Mouse (Mus musculus) gastrocnemius, adult 8-10 months (tissue): ENCODE measurements around the gene Pomgnt2. TPM values are rescaled to one million over a fixed set of nuclear protein-coding genes. Genes with fewer than 3 reads are reported as not detected.
"Not testable (repeated sequence)": the region's sequence is repeated elsewhere in the genome, so short reads cannot be mapped to it uniquely, and the experiment has no call there.

Experiments used
- DNase-seq, 2 experiments: peaks; one replicate each; pipeline ENCODE4 v3.0.0; 2022; ENCODE audit warnings: low spot score in 2 of 2
- total RNA-seq, 4 experiments: library from RNA; stranded (reverse); gene quantifications; 2 replicates each; pipeline ENCODE4 v1.2.4; 2022

Gene Pomgnt2
- 10 to 100 TPM; 14.1 to 17.8 (median 16.4) TPM for total RNA-seq

DNA sequence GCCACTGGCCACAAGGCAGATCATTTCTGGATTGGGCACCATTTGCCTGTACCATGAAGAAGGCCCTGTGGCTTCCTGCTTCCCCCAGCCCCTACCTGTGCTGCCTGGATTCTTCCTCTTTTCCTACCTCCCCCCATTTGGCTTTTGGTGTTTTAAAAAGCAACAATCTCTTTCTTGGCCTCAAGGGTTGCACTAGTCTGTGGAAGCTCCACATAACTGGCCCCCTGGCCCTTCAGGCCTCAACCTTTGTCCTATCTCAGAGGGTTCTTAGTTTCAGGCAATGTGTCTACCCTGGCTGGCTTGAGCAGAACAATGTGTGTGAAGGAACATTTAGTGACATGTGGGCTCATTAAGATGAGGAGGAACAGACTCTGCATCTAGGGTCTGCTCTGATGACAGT is at the start of gene Pomgnt2:
Gene Pomgnt2, minus strand, starts transcription at position 101 of the 400 bp plus-strand sequence.
- DNase-seq, result no peak

DNA sequence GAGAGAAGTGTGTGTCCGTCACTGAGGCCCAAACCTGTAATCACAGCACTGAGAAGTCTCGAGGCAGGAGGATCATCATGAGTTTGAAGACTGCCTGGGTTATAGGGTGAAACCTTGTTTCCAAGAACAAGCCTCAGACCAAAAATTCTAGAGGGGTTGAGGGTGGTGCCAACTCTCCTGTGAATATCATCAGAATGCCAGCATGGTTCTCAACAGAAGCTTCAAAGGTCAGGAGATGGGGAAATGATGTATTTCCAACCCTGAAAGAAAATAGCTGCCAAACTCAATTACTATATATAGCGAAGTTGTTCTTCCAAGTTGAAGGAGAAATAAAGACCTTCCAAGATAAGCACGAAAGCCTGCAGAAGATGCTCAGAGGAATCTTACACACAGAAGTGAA is 42.9 kb upstream of the Pomgnt2 start:
- no peak for DNase-seq

DNA sequence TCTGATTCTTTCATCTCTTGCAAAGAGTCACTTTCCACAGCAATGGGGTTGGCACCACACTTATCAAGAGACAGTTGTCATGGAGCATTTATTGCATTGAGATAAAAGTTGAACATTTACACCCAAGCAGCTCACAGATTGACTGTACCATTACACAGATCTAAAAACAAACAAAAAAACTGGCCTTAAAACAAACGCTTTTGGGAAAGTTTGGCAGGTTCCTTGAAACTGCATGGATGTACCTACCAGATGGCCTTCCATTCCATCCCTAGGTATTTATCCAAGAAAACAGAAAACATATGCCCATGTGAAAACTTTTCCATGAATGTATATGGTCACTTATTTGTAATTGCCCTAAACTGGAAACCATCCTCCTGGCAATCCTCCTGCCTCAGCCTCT is 41.7 kb upstream of the Pomgnt2 start:
- no peak for DNase-seq

DNA sequence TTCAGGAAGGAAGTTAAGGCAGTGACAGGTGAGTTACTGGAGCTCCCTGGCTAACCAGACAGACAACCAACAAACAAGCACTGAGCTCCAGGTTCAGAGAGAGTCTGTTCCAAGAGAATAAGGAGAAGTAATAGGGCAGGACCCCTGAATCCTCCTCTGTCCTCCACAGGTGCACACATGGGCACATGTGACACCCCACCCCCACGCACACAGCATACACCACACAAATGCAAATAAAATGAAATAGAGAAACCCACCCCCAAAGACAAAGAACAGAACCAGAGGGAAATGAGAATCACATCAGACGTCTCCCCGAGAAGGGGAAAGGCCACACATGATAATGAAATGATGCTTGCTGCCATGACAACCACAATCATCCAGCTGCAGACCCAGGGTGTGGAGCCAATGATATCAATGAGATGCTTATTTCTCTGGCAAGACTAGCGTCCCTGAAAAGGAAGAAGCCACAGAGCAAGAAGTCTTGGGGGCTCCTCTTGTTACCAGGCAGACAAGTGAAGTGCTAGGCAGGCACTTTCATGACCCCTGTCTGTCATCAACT is 39.7 kb upstream of the Pomgnt2 start:
- no peak for DNase-seq

DNA sequence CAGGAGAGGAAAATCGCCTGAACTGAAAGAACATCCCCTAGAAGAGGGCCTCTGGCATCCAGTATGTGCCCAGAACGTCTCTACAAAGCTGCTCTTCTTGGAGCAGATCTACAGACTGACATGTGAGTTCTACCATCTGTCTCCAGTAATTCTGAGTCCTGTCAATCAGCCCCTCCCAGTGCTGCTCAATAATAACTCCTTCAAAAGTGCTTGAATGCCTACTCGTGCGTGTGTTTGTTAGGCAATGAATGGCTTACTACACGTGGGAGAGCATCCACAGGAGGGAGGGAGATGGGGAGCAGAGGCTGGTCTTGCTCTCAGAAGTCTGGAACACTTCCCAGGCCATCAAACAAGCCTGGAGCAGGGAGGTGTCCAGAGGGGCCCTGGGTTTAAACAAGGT is 38.9 kb upstream of the Pomgnt2 start:
- no peak for DNase-seq

DNA sequence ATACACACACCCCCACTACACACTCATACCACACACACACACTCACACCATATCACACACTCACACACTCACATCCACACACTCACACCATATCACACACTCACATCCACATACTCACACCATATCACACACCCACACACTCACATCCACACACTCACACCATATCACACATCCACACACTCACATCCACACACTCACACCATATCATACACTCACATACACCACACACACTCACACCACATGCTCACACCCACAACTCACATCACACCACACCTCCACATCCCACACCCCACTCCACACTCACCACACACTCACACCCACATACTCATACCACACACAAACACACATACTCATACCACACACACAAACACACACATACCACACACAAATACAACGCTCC is 38.0 kb upstream of the Pomgnt2 start:
- DNase-seq, result no peak

DNA sequence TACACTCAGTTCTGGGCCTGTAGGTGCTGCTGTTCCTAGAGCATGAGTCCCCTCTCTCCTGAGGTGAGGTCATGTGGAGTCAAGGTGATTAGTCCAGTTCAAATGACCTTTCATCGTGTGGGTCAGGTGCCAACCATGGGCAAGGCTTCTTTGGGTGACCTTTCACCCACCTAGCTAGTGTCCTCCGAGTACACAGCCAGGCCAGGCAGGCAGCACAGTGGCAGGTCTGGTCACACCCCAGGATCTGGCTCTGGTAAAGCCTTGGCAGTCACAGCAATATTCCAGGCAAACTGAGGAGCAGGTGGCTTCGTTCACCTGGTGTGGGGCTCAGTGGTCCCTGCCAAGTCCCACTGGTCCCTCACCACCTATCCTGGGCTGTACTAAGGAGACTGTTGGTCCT is 35.2 kb upstream of the Pomgnt2 start:
- no peak for DNase-seq

DNA sequence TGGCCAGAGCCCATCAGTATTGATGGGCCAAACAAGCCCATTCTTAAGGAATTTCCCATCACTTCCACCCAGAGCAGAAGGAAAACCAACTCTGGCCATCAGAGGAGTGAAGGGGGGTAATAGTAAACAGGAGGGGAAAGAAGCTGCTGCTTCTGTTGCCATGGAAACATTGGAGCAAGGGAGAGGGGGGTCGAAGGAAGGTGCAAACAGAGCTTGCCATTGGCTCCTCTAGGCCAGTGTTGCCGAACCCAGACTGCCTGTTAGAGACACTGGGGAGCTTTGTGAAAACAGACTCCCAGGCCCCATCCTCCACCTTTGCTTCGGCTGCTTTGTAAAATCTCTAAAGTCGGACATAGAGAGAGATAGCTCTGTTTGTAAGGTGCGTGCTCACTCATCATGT is 33.8 kb upstream of the Pomgnt2 start:
- DNase-seq, result no peak

DNA sequence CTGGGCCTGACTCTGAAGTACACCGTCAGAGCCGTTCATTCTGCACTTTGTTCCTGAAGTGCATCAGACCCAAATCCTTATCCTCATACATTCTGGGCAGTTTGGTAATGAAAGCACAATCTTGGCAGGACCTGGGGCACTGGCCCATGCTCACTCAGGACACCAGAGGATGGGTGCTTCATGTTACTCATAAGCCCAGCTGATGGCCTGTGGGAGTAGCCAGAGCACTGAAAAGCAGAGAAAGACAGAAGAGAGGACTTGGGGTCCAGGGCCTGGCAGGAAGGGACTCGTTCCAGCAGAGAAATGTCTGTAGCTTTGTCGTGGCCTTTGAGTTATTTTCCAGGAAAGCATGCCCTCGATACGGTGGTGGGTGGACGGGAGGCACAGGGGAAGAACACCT is 32.9 kb upstream of the Pomgnt2 start:
- no peak for DNase-seq

DNA sequence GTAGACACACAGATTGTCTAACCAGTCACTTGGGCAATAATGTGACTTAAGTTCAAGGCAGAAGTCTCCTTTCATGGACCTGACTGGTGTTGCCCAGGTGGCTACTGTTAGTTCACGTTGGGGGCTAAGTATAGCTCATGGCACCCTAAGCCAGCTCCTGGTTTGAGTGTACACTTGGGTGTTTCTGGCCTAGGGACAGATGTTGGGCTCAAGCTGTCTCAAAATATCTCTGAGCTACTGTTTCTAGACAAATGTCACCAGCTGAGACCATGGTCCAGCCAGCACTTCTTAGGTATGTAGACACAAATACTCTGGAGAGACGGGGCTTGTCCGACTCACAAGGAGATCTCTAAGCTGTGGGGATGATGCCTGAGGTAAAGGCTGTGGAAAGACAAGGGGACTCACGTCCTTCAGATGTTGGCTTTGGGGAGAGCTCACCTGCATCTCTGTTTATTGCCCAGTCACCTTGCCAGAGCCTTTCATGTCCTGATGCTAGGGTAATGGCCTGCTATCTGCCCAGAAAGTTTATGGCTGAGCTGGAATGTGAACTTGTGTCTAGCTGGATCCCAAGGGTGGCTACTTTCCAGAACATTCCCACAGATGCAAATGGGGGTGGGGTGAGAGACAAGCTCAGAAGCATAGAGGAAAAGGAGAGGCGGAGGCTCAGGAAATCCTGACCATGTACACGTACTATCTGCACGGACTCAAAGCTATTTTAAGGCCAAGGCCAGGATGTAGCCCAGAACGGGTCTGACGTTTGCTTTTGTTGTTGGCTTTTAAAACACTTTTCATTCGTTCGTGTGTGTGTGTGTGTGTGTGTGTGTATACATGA is 31.2 kb upstream of the Pomgnt2 start:
- peak; percentile 68 to 77 for DNase-seq

DNA sequence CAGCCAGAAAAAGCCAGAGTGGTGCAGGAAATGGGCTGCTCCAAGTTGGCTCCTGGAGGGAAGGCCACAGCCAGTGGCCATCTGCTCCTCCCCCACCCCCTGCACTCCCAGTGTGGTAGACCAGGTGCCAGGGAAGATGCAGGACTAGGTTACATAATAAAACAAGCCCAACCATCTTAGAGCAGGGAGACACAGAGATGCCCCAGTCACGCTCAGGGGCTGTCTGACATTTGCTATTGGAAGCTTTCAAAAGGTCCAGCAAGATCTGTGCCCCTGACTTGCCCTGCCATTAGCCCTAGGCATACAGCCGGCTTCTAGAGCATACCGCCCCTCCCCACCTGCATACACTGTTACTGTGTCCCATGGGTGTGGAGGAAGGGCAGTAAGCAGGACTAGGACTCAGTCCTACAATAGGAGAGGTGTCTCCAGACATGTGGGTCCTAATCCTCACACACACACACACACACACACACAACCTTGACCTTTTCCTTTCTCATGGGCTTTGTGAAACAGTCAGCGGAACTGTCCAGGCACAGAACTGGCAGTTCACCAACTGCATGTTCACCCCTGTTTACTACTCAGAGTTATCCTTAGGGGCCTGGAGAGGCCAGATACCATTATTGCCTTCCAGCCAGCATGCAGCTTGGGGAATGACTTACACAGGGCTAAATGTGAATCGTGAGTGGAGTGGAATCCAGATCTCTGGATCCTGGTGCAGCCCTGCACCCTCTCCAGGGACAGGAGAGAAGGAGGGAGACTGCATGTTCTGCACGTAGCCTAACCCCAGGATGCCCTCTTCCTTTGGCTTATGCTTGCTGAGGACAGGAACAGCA is 30.4 kb upstream of the Pomgnt2 start:
- peak; percentile 63 to 78 for DNase-seq

DNA sequence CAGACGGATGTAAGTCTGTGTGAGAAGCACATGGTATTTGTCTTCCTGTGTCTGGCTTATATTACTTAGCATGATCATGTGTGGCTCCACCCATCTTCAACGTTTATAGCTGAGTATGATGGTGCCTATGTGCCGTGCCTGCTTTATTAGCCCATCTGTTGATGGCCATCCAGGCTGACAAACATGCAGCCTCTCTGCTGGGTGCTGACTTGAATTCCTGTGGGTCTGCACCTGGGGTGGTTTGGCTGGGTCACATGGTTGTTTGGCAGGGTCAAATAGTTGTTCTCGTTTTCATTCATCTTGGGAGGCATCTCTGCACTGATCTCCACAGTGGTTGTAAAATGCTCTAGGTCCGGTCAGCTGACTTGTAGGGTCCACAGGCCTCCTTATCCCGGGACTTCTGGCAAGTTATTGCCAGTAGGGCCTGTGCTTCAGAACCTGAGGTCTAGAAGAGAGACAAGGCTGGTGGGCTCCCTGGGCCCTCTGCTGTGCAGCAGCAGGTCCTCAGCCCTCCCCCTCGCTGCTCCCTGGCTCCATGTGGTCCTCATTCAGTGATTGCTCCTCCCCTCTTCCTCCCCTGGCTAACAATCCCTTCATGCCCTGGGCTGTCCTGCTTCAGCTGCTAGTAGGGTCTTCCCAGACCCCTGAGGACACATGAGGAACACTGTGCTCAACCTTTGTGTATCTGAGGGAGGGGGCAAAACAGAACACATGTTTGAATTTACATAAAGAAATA is 29.1 kb upstream of the Pomgnt2 start:
- DNase-seq, result no peak

DNA sequence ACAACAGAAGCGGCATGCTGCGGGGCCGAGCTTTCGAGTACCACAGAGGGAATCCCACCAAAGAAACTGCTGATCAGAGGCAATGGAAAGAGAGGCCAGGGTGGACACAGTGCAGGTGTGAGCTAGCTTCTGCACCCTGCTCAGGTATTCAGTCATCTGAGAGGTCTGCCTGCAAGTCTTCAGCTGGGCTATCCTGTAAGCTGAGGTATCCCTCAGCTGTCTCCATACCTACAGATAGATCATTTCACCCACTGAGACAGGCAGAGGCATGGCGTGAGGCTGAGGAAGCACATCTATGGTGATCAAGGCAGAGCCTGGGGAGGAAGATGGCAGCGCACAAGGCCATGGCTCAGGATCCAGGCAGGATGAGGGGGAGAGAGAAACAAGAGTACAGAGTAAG is 27.5 kb upstream of the Pomgnt2 start:
- no peak for DNase-seq

DNA sequence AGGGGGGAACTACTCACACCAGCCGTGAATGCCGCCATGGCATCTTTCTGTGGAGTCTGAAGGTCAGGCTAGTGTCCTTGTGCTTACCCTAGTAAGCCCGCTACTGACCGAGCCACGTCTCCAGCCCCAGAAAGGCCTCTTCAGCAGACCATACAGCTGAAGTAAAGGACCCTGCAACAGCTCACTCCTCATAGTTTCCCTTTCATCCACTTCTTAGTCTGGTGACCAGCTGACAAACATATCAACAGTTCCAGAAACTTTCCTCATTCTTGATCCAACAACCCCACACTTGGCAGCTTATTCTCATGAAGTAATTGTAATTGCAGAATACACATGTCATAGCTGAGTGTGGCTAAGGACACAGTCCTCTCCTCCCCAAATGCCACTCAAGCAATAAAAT is 27.0 kb upstream of the Pomgnt2 start:
- no peak for DNase-seq

DNA sequence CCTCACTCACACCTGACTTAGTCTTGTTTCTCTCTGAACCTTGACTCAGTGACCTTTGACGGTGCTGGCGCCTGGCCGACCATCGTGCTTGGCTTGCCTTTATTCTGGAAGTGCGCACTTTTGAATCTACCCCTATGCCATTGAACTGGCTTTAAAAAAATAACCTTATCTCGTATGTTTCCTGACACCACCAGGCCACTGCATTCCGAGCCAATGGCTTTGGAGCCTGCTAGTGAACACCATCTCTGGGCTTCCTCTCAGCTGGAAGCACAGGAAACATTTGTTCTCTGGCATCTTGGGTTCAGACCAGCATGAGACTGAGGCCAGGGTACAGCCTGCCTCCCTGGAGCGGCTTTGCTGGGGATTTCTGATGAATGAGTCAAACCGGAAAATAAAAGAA is 25.9 kb upstream of the Pomgnt2 start:
- DNase-seq, result peak; percentile 57 to 59

DNA sequence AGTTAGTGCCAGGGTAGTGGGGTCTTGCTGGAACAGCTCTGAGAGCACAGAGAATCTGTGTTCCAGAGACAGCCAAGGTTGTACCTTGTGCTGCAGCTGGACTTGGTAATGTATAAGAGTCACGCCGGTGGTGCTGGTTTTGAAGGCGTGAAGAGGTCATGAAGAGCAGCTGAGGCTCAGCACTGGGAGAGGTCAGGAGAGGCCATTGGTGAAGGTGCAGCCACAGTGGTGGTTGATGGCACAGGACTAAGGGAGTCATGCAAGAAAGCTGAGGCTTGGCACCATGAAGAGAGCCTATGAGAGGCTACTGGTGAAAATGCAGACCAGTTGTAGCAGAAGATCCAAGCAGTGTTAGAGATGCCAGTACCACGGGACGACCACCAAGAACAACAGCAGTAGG is 24.7 kb upstream of the Pomgnt2 start:
- no peak for DNase-seq

DNA sequence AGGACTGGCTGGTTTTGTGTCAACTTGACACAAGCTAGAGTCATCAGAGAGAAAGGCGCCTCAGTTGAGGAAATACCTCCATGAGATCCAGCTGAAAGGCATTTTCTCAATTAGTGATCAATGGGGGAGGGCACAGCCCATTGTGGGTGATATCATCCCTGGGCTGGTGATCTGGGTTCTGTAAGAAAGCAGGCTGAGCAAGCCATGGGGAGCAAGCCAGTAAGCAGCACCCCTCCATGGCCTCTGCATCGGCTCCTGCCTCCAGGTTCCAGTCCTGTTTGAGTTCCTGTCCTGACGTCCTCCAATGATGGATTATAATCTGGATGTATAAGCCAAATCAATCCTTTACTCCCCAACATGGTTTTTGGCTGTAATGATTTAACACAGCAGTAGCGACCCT is 24.3 kb upstream of the Pomgnt2 start:
- DNase-seq, result not testable (repeated sequence)

DNA sequence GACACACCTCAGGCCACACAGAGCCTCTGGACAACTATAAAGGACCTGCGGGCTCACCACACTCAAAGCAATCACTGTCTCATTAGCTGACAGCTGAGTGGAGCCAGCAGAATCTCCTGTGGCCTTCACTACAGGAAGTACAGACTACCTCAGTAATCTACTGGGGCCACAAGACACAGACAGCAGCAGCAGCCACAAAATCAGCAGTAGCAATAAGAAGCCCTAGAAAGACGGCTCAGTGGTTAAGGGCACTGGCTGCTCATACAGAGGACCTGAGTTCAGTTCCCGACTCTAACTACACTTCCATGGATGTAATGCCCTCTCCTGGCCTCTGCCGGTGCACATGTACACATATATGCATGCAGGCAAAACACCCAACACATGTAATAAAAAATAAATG is 23.4 kb upstream of the Pomgnt2 start:
- DNase-seq, result no peak

DNA sequence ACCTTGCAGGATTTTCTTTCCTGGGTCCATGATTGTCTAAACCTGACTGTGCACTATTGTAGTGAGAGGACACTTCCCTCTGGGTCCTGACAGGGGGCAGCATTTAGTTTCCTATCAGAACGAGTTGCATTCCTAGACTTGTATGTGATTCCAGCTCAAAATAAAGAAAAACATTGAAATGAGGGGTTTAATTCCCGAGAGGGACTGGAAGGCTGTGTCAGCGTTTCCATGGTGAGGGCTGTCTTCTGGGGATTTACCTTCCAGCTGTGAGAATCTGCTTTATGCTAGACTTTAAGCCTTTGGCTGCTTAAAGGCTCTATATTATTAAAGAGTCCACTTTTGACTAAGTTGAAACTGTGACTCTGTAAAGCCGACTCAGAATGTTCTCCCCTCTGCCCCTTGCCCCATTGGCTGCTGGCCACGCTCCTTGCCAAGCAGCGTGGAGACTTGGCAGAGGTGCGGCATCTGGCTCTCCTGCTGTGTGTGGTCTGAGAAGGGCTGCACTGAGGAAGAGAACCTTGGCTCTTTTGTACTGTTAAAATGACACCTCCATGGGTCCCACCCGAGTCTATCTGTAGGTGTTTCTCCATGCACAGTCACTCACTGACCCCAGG is 22.0 kb upstream of the Pomgnt2 start:
- peak; percentile 40 to 58 for DNase-seq

DNA sequence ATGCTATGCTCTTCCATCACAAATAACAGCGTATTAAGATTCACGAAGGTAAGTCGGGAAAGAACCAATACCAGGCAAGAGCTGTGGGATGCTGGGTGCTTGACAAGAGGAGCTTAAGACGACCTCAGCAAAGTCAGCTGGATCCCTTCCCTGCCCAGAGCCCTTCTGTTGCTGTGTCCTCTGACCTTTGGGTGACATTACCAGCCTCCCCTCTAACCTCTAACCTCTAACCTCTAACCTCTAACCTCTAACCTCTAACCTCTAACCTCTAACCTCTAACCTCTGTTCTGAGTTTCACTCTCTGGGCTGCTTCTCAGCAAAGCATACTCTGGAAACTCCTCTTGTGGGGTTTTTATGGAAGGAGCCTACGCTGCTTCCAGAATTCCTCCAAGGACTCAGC is 21.2 kb upstream of the Pomgnt2 start:
- DNase-seq, result no peak

DNA sequence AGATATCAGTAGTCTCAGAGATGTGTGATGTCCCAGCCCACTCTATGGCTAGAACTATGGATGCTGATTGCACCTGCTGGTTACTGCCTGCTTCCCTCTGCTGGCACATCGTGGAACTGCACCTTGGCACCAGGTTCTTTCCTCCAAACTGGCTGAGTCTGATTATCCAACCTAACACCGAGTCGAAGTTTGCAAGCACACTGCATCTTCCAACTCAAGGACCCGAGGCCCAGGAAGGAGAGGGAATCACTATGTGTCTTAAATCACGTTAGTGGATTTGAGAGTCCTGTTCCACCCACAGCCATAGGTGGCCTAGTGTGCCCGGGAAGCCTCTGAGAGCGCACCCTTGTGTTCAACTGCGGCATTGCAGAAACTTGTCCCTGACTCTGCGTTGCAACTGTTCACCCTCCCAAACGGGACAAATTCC is 17.3 kb upstream of the Pomgnt2 start:
- DNase-seq, result peak; percentile 67 to 74
